Mouse (Mus musculus) adrenal gland, adult 2 months (tissue): ENCODE results near the gene Olfr549. TPM values are rescaled to one million over a fixed set of nuclear protein-coding genes. Genes with fewer than 3 reads are reported as not detected.

Experiments
- DNase-seq: peaks from one replicate; pipeline ENCODE4 v3.0.0; 2021
- long read RNA-seq: library from polyadenylated mRNA; stranded (forward); transcript quantifications from one replicate; pipeline ENCODE4 v2.0.0, GENCODE M21; 2021
- polyA plus RNA-seq: library from polyadenylated mRNA; depleted of rRNA; stranded (reverse); fragments of >200 nt; gene quantifications from 2 replicates; pipeline ENCODE4 v1.2.3, GENCODE M21; 2012; rRNA removed
- total RNA-seq, 2 experiments: library from RNA; stranded (reverse); gene quantifications; 2 replicates each; pipeline ENCODE4 v1.2.3; 2021

Gene Olfr549
- not detected for total RNA-seq
- not detected in 2 replicates for polyA plus RNA-seq
- long read RNA-seq = 0 reads

- DNase-seq = no peak
These were observed at the start of gene Olfr549 for GRCm38 (mm10) chr7:102549570-102549969. Gene Olfr549, plus strand, starts transcription at chr7:102549870.

GRCm38 (mm10) chr7:102501986-102502385 lies 47.7 kb upstream of the Olfr549 start:
- no peak for DNase-seq

- DNase-seq = peak; percentile 76
These were observed 42.8 kb upstream of the Olfr549 start for GRCm38 (mm10) chr7:102506848-102507247.

GRCm38 (mm10) chr7:102508066-102508465 lies 41.6 kb upstream of the Olfr549 start:
- no peak for DNase-seq

GRCm38 (mm10) chr7:102508666-102509065 lies 41.0 kb upstream of the Olfr549 start:
- no peak for DNase-seq

- DNase-seq = no peak
These were observed 39.9 kb upstream of the Olfr549 start for GRCm38 (mm10) chr7:102509726-102510125.

GRCm38 (mm10) chr7:102511927-102512326 lies 37.7 kb upstream of the Olfr549 start:
- DNase-seq = no peak

GRCm38 (mm10) chr7:102512814-102513435 lies 36.7 kb upstream of the Olfr549 start:
- DNase-seq = peak; percentile 90

GRCm38 (mm10) chr7:102514144-102514543 lies 35.5 kb upstream of the Olfr549 start:
- DNase-seq = no peak

GRCm38 (mm10) chr7:102516261-102517050 lies 33.2 kb upstream of the Olfr549 start:
- DNase-seq = peak; percentile 15

GRCm38 (mm10) chr7:102517051-102517335 lies 32.7 kb upstream of the Olfr549 start:
- DNase-seq = peak; percentile 17

- no peak for DNase-seq
These were observed 20.6 kb upstream of the Olfr549 start for GRCm38 (mm10) chr7:102529052-102529451.

GRCm38 (mm10) chr7:102534449-102534848 lies 15.2 kb upstream of the Olfr549 start, which contains the start of gene Olfr547:
Gene Olfr547, plus strand, starts transcription at chr7:102534749.
- DNase-seq = no peak

- DNase-seq = no peak
These were observed 9.1 kb upstream of the Olfr549 start, which contains the start of gene Olfr548-ps1 for GRCm38 (mm10) chr7:102540596-102540995. Gene Olfr548-ps1, plus strand, starts transcription at chr7:102540896.

- DNase-seq = no peak
These were observed 8.4 kb upstream of the Olfr549 start for GRCm38 (mm10) chr7:102541251-102541650.

- DNase-seq = no peak
These were observed 3.6 kb downstream of the Olfr549 start for GRCm38 (mm10) chr7:102553279-102553678.

GRCm38 (mm10) chr7:102564999-102565997 lies 15.6 kb downstream of the Olfr549 start, which contains the start of gene Trim21:
Gene Trim21, minus strand, starts transcription at chr7:102565486.
- peak; percentile 95 for DNase-seq

GRCm38 (mm10) chr7:102566219-102566618 lies 16.5 kb downstream of the Olfr549 start:
- DNase-seq = no peak

GRCm38 (mm10) chr7:102571142-102571541 lies 21.5 kb downstream of the Olfr549 start, which contains the start of gene Olfr550:
Gene Olfr550, plus strand, starts transcription at chr7:102571442.
- DNase-seq = no peak

GRCm38 (mm10) chr7:102573174-102573830 lies 23.6 kb downstream of the Olfr549 start:
- no peak for DNase-seq

GRCm38 (mm10) chr7:102575998-102576397 lies 26.3 kb downstream of the Olfr549 start:
- DNase-seq = no peak
